Mouse (Mus musculus): ENCODE measurements around the gene Pafah1b1. TPM values are rescaled to one million over a fixed set of nuclear protein-coding genes. Genes with fewer than 3 reads are reported as not detected.

Gene Pafah1b1
- polyA plus RNA-seq, 1 experiment = 59.0 TPM

GRCm38 (mm10) chr11:74721141-74721540 lies 3.3 kb downstream of the Pafah1b1 start:
- no peak for DNase-seq (ENCODE audit: low spot score)

- DNase-seq (ENCODE audit: low spot score) = no peak
These were observed 3.8 kb downstream of the Pafah1b1 start for GRCm38 (mm10) chr11:74720668-74721067.

- no peak for DNase-seq (ENCODE audit: low spot score)
These were observed 8.4 kb downstream of the Pafah1b1 start for GRCm38 (mm10) chr11:74715971-74716525.

GRCm38 (mm10) chr11:74710671-74711070 lies 13.8 kb downstream of the Pafah1b1 start:
- DNase-seq (ENCODE audit: low spot score) = no peak

- no peak for DNase-seq (ENCODE audit: low spot score)
These were observed 15.7 kb downstream of the Pafah1b1 start for GRCm38 (mm10) chr11:74708781-74709180.

- no peak for DNase-seq (ENCODE audit: low spot score)
These were observed 20.4 kb downstream of the Pafah1b1 start for GRCm38 (mm10) chr11:74704068-74704467.

- DNase-seq (ENCODE audit: low spot score) = no peak
These were observed 25.0 kb downstream of the Pafah1b1 start for GRCm38 (mm10) chr11:74699505-74699904.

- DNase-seq (ENCODE audit: low spot score) = no peak
These were observed 32.3 kb downstream of the Pafah1b1 start for GRCm38 (mm10) chr11:74692151-74692550.

GRCm38 (mm10) chr11:74675156-74675555 lies 49.3 kb downstream of the Pafah1b1 start:
- no peak for DNase-seq (ENCODE audit: low spot score)

GRCm38 (mm10) chr11:74674713-74675112 lies 49.8 kb downstream of the Pafah1b1 start:
- DNase-seq (ENCODE audit: low spot score) = no peak

- no peak for DNase-seq (ENCODE audit: low spot score)
These were observed 50.9 kb downstream of the Pafah1b1 start for GRCm38 (mm10) chr11:74673561-74673960.

GRCm38 (mm10) chr11:74672901-74673513 lies 51.5 kb downstream of the Pafah1b1 start:
- DNase-seq (ENCODE audit: low spot score) = no peak

- no peak for DNase-seq (ENCODE audit: low spot score)
These were observed 52.6 kb downstream of the Pafah1b1 start for GRCm38 (mm10) chr11:74671839-74672238.

GRCm38 (mm10) chr11:74671013-74671412 lies 53.5 kb downstream of the Pafah1b1 start:
- no peak for DNase-seq (ENCODE audit: low spot score)

GRCm38 (mm10) chr11:74670151-74670550 lies 54.3 kb downstream of the Pafah1b1 start:
- DNase-seq (ENCODE audit: low spot score) = no peak

GRCm38 (mm10) chr11:74668971-74669370 lies 55.5 kb downstream of the Pafah1b1 start:
- DNase-seq (ENCODE audit: low spot score) = no peak

GRCm38 (mm10) chr11:74668466-74668865 lies 56.0 kb downstream of the Pafah1b1 start:
- no peak for DNase-seq (ENCODE audit: low spot score)

GRCm38 (mm10) chr11:74667582-74668010 lies 56.9 kb downstream of the Pafah1b1 start:
- no peak for DNase-seq (ENCODE audit: low spot score)

- DNase-seq (ENCODE audit: low spot score) = no peak
These were observed 57.5 kb downstream of the Pafah1b1 start for GRCm38 (mm10) chr11:74666776-74667581.

GRCm38 (mm10) chr11:74666284-74666652 lies 58.2 kb downstream of the Pafah1b1 start:
- no peak for DNase-seq (ENCODE audit: low spot score)

GRCm38 (mm10) chr11:74665631-74666283 lies 58.7 kb downstream of the Pafah1b1 start:
- DNase-seq (ENCODE audit: low spot score) = no peak

- no peak for DNase-seq (ENCODE audit: low spot score)
These were observed 59.6 kb downstream of the Pafah1b1 start for GRCm38 (mm10) chr11:74664906-74665305.
